ENCODE assay signal across 10 mouse cellular contexts in genomic region chr17:63937886-63938285, GRCm38 (mm10).
DNase-seq lines count a peak whose midpoint lies in the region; ATAC-seq and TF ChIP-seq lines count a peak whose summit lies in the region.
"Had no signal": no experiment of that assay in that cellular context is flagged by ENCODE, and none has a peak within 500 bp of the region (broad histone marks: within the 10 kb centered on the region; RNA-seq: fewer than 3 reads in every experiment).

No protein-coding gene starts in this region.

- TF ChIP-seq POLR2A in thymus, adult 2 months (IDR thresholded peaks at IDR 0.05; ENCODE audit: control insufficient read depth, extremely low read depth, insufficient read depth, low read length, poor library complexity) = no peak

- 53% methylated on average over 18 of the region's 18 CpGs for WGBS in heart, postnatal 0 days
- 34% methylated on average over 18 of the region's 18 CpGs for WGBS in limb, embryonic 12.5 days
- 93% methylated on average over 18 of the region's 18 CpGs for WGBS in thymus, adult 2 months

- H3K9ac ChIP-seq in heart, postnatal 0 days (replicated peaks; ENCODE audit: low read depth, low read length) = no peak overlapping the region
- no peak overlapping the region for H3K9ac ChIP-seq in limb, embryonic 12.5 days (replicated peaks)
- H3K9ac ChIP-seq: liver, embryonic 12.5 days had no signal

- no peak for TF ChIP-seq CTCF in heart, postnatal 0 days (IDR thresholded peaks at IDR 0.05; ENCODE audit: low read depth)
- TF ChIP-seq CTCF in thymus, adult 2 months (IDR thresholded peaks at IDR 0.05; ENCODE audit: borderline replicate concordance, control insufficient read depth, extremely low read depth, insufficient read depth, low read length, poor library complexity) = no peak

- TF ChIP-seq EP300 in heart, postnatal 0 days (IDR thresholded peaks at IDR 0.05; ENCODE audit: low read depth) = no peak

- H3K36me3 ChIP-seq in heart, postnatal 0 days (replicated peaks; ENCODE audit: control insufficient read depth, insufficient read depth, low read length) = peaks cover 10% of the 10 kb centered on the region; the same call in 1 of the 2 replicates
- H3K36me3 ChIP-seq in limb, embryonic 12.5 days = peaks cover 14% of the 10 kb centered on the region
- no peaks in the 10 kb centered on the region for H3K36me3 ChIP-seq in thymus, adult 2 months (ENCODE audit: control insufficient read depth, insufficient read depth, low read length)

- peak; percentile 9 for DNase-seq in cerebellum, adult 9-11 months
- no peak for DNase-seq in cerebellum, adult 18-20 months
- no peak for DNase-seq in heart, postnatal 0 days (ENCODE audit: low spot score)
- DNase-seq in heart, postnatal 10 days = no peak
- peak; percentile 37 for DNase-seq in kidney, adult 11 months
- no peak for DNase-seq in thymus, adult 2 months
- DNase-seq in yolk sac, embryonic 10.5 days (ENCODE audit: low spot score) = no peak

- H3K4me2 ChIP-seq in heart, postnatal 0 days (ENCODE audit: low read depth, low read length) = peak overlapping the region; percentile 38
- peak overlapping the region; percentile 33 for H3K4me2 ChIP-seq in limb, embryonic 12.5 days
- H3K4me2 ChIP-seq: liver, embryonic 12.5 days had no signal

- H3K4me3 ChIP-seq in heart, postnatal 0 days (ENCODE audit: low read depth, low read length) = 0 out of 2 replicates have a peak overlapping the region, but pooled peaks have one; percentile 4
- H3K4me3 ChIP-seq in limb, embryonic 12.5 days (replicated peaks) = no peak overlapping the region
- H3K4me3 ChIP-seq in thymus, adult 2 months (ENCODE audit: control insufficient read depth, insufficient read depth, low read length) = no peak overlapping the region
- H3K4me3 ChIP-seq: liver, embryonic 12.5 days; midbrain, embryonic 10.5 days had no signal

- no peaks in the 10 kb centered on the region for H3K9me3 ChIP-seq in heart, postnatal 0 days (replicated peaks; ENCODE audit: control insufficient read depth, low read length)
- H3K9me3 ChIP-seq in limb, embryonic 12.5 days = no peaks in the 10 kb centered on the region
- H3K9me3 ChIP-seq: liver, embryonic 12.5 days; midbrain, embryonic 10.5 days had no signal

- H3K4me1 ChIP-seq in heart, postnatal 0 days (ENCODE audit: control insufficient read depth, insufficient read depth) = no peaks in the 10 kb centered on the region
- H3K4me1 ChIP-seq in limb, embryonic 12.5 days (replicated peaks) = no peaks in the 10 kb centered on the region; the same call in 1 of the 2 replicates
- H3K4me1 ChIP-seq in thymus, adult 2 months (replicated peaks; ENCODE audit: control insufficient read depth, insufficient read depth, low read length) = no peaks in the 10 kb centered on the region
- H3K4me1 ChIP-seq: liver, embryonic 12.5 days; midbrain, embryonic 10.5 days had no signal

- ATAC-seq in heart, postnatal 0 days (ENCODE audit: insufficient read depth, low read depth) = peak; percentile 24; the same call in 1 of the 2 replicates
- ATAC-seq in limb, embryonic 12.5 days (ENCODE audit: insufficient number of reproducible peaks, insufficient read depth, low FRiP score, low TSS enrichment, low read depth) = no peak
- ATAC-seq: liver, embryonic 12.5 days had no signal

- H3K27me3 ChIP-seq in heart, postnatal 0 days (ENCODE audit: control insufficient read depth, insufficient read depth, low read length) = no peaks in the 10 kb centered on the region
- H3K27me3 ChIP-seq in limb, embryonic 12.5 days = no peaks in the 10 kb centered on the region
- H3K27me3 ChIP-seq in thymus, adult 2 months (ENCODE audit: control insufficient read depth, insufficient read depth, low read length) = no peaks in the 10 kb centered on the region
- H3K27me3 ChIP-seq: liver, embryonic 12.5 days had no signal

- intact Hi-C loops in heart, postnatal 10 days (cut with DNase I) = no loop called here

- H3K27ac ChIP-seq in heart, postnatal 0 days (ENCODE audit: low read depth) = no peak overlapping the region
- H3K27ac ChIP-seq in limb, embryonic 12.5 days = no peak overlapping the region
- H3K27ac ChIP-seq in thymus, adult 2 months (ENCODE audit: control insufficient read depth, insufficient read depth, low read length) = no peak overlapping the region
- H3K27ac ChIP-seq: liver, embryonic 12.5 days; midbrain, embryonic 10.5 days had no signal

Comparison
In these comparisons a context has a peak if more than half of its experiments do, and no peak if none do; other contexts are left out.
1. DNase-seq: peak in cerebellum, adult 9-11 months (single experiment) and kidney, adult 11 months (single experiment); none in cerebellum, adult 18-20 months (0 of 2), heart, postnatal 0 days (single experiment), heart, postnatal 10 days (0 of 2), thymus, adult 2 months (single experiment) and yolk sac, embryonic 10.5 days (single experiment).